In the genomic region with DNA sequence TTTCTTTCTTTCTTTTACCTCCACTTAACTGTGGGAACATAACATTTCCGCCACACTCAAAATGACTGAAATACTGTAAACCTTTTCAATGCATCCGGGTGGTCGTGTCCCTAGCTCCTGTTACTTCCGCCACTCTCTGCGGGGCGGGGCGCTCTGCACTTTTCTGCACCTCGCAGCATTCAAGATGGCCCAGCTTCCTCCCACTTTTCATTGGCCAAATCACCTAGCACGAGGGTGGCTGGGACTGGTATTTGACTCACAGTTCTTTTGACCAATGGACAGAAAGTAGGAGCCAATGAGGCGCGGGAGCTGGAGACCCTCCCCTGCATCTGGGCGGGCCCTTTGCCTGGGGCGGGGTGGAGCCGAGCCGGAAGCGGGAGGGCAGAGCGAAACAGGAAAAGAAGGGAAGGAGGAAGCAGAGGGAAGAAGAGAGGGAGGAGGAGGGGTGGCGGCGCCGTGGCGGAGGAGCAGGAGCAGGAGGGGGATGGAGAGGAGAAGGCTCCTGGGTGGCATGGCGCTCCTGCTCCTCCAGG, we compare ENCODE assay signal across 8 mouse cellular contexts. TPM values are rescaled to one million over a fixed set of nuclear protein-coding genes. Genes with fewer than 3 reads are reported as not detected.
DNase-seq lines count a peak whose midpoint lies in the region; ATAC-seq and TF ChIP-seq lines count a peak whose summit lies in the region.

A gene (plus strand): TSS at position 365 of the 533 bp plus-strand sequence.

- H3K4me2 ChIP-seq in forebrain, embryonic 15.5 days (replicated peaks) = peak within 1 kb of the TSS; percentile 94

- no peaks in the 10 kb centered on the region for H3K36me3 ChIP-seq in ES-E14 (ENCODE audit: control insufficient read depth, insufficient read depth, low read length, poor library complexity, severe bottlenecking)
- H3K36me3 ChIP-seq in forebrain, embryonic 15.5 days = peaks cover 9% of the 10 kb centered on the region; the same call in 1 of the 2 replicates

- intact Hi-C loops in heart, postnatal 25 days (cut with DNase I) = no loop called here

- peak; percentile 99 for ATAC-seq in forebrain, embryonic 15.5 days (replicated peaks)
- peak; percentile 96 for ATAC-seq in neutrophil, adult 5-6 weeks (ENCODE audit: extremely low read depth, insufficient number of reproducible peaks, low FRiP score, poor library complexity, severe bottlenecking)

- peak; percentile 82; the same call in 1 of the 2 replicates for TF ChIP-seq POLR2A in lung, adult 2 months (IDR thresholded peaks at IDR 0.05; ENCODE audit: borderline replicate concordance, extremely low read depth, low read depth, low read length)

- in situ Hi-C loops in ES-E14 (cut with MboI; ENCODE audit: low sequenced_read_pairs in 2 of 2, unreplicated experiment in 2 of 2) = no loop called here

- no peaks in the 10 kb centered on the region for H3K9me3 ChIP-seq in ES-E14 (ENCODE audit: control insufficient read depth, insufficient read depth, low read depth, low read length)
- no peaks in the 10 kb centered on the region for H3K9me3 ChIP-seq in forebrain, embryonic 15.5 days

- H3K4me3 ChIP-seq in ES-E14 (ENCODE audit: insufficient read depth in 1 of 2, low read depth in 1 of 2, low read length in 2 of 2, poor library complexity in 1 of 2, severe bottlenecking in 1 of 2) = peak within 1 kb of the TSS; percentile 85 to 95
- peak within 1 kb of the TSS; percentile 91 for H3K4me3 ChIP-seq in forebrain, embryonic 15.5 days
- peak within 1 kb of the TSS; percentile 84 for H3K4me3 ChIP-seq in lung, adult 2 months (replicated peaks; ENCODE audit: extremely low read depth, low read depth, low read length)

- TF ChIP-seq CTCF in lung, adult 2 months (IDR thresholded peaks at IDR 0.05; ENCODE audit: insufficient read depth, low read length) = no peak

- WGBS in forebrain, embryonic 15.5 days = 0% methylated on average over 22 of the region's 22 CpGs
- WGBS in lung, adult 2 months = 1% methylated on average over 21 of the region's 22 CpGs

- peak; percentile 98 for DNase-seq in ES-E14 (ENCODE audit: low read depth, low spot score)
- DNase-seq in cerebellum, adult 11-12 months = peak; percentile 98
- peak; percentile 98 for DNase-seq in heart, postnatal 25 days (ENCODE audit: low spot score)
- DNase-seq in layer of hippocampus, adult 18-20 months (ENCODE audit: low spot score in 2 of 2) = peak; percentile 98 to 99
- peak; percentile 91 for DNase-seq in lung, adult 2 months
- DNase-seq in thymus, adult 18-20 months = peak; percentile 96 to 99

- H3K9ac ChIP-seq in ES-E14 (ENCODE audit: insufficient read depth, low read depth, low read length, poor library complexity, severe bottlenecking) = peak within 1 kb of the TSS; percentile 76
- H3K9ac ChIP-seq in forebrain, embryonic 15.5 days (replicated peaks) = peak within 1 kb of the TSS; percentile 80

- peaks cover 0 to 2% of the 10 kb centered on the region in 2 experiments; a peak in 2 of 4 replicates for H3K4me1 ChIP-seq in ES-E14 (ENCODE audit: control insufficient read depth in 2 of 2, insufficient read depth in 2 of 2, low read length in 2 of 2, poor library complexity in 1 of 2)
- H3K4me1 ChIP-seq in forebrain, embryonic 15.5 days = peaks cover 31% of the 10 kb centered on the region
- peaks cover 3% of the 10 kb centered on the region; the same call in 1 of the 2 replicates for H3K4me1 ChIP-seq in lung, adult 2 months (ENCODE audit: control insufficient read depth, insufficient read depth, low read length)

- H3K27me3 ChIP-seq in forebrain, embryonic 15.5 days = no peaks in the 10 kb centered on the region

- H3K27ac ChIP-seq in ES-E14 (ENCODE audit: insufficient read depth, low read depth, low read length, poor library complexity, severe bottlenecking) = no peak within 1 kb of the TSS
- peak within 1 kb of the TSS; percentile 74 for H3K27ac ChIP-seq in forebrain, embryonic 15.5 days (replicated peaks)

TF ChIP-seq in ES-E14, 5 proteins besides CTCF, POLR2A, EP300 and RAD21:
- TF ChIP-seq CHD2 (IDR thresholded peaks at IDR 0.05; ENCODE audit: low read depth, low read length) (peak; percentile 82), ZNF384 (IDR thresholded peaks at IDR 0.05; ENCODE audit: low read depth, low read length) (no peak), ZC3H11A (IDR thresholded peaks at IDR 0.05; ENCODE audit: borderline replicate concordance, low read depth, low read length) (no peak), HCFC1 (IDR thresholded peaks at IDR 0.05; ENCODE audit: borderline replicate concordance, insufficient read depth, low read length) (peak; percentile 93), MAFK (IDR thresholded peaks at IDR 0.05; ENCODE audit: insufficient read depth, low read depth, low read length) (peak; percentile 31; the same call in 1 of the 2 replicates)

RNA-seq across cellular contexts. Expression of the gene that starts here (rescaled TPM):
- 38.8 and 40.2 TPM in 2 replicates for total RNA-seq in ES-E14 (2012; rRNA removed)
- polyA plus RNA-seq in forebrain, embryonic 15.5 days (2015; fragmentation: Nextera tagmentation; extraction: Ambion mirVana) = 39.7 and 41.7 TPM in 2 replicates
- total RNA-seq in heart, postnatal 25 days (2021) = 10 to 100 TPM; 48.5 to 54.4 TPM
- 10 to 100 TPM; 38.1 to 40.1 TPM for total RNA-seq in layer of hippocampus, adult 18-20 months (2021)
- polyA plus RNA-seq in lung, adult 2 months (2012; rRNA removed) = 47.3 and 54.3 TPM in 2 replicates
- 77.1 and 79.3 TPM in 2 replicates for total RNA-seq in neutrophil, adult 5-6 weeks (2017)
